Mouse (Mus musculus): ENCODE data around the gene Gm21083. TPM values are rescaled to one million over a fixed set of nuclear protein-coding genes. Genes with fewer than 3 reads are reported as not detected.
A peak's percentile ranks its signal among the peaks of the same experiment; 100 is the strongest.
"Not testable (repeated sequence)": the region's sequence is repeated elsewhere in the genome, so short reads cannot be mapped to it uniquely, and the experiment has no call there.

Gene Gm21083
- total RNA-seq, 2 experiments from 2014 or later: not detected

DNA sequence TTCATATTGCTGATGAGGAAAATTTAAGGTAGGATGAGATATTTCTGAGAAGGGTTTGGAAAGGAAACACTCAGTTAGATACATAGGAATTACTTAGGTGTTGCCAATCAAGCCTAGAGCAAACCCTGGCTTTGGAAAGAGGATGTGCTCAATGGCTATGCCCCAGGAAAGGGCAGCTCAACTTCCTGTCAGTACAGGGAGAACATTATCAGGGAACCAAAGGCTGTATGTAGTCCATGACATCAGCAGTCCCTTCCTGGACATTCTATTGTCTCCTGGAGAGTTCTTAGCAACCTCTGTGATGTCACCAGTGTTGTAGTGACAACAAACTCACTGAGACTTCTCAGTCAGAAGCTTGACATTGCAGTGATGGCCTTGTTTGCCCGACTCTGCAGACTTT, 41.6 kb downstream of the Gm21083 start, which contains the start of gene Speer4d:
Gene Speer4d (plus strand): TSS at position 301 of the 400 bp plus-strand sequence.
- not testable (repeated sequence) for DNase-seq (ENCODE audit: low spot score in 2 of 2)

DNA sequence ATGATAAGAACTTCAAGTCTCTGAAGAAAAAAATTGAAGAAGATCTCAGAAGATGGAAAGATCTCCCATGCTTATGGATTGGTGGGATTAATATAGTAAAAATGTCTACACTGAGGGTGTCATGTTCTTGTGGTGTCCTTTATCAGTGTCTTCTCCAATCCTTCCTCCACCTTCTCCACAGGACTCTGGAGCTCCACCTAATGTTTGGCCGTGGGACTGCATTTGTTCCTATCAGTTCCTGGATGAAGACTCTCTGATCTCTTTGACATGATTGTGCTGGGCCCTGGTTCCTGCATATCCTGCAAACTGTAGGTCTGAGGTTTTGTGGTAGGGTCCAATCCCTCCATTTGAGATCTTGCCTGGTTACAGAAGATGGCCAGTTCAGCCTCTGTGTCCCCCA, 51.0 kb downstream of the Gm21083 start:
- DNase-seq (ENCODE audit: low spot score in 2 of 2): peak in 1 of 2 experiments; percentile 35

DNA sequence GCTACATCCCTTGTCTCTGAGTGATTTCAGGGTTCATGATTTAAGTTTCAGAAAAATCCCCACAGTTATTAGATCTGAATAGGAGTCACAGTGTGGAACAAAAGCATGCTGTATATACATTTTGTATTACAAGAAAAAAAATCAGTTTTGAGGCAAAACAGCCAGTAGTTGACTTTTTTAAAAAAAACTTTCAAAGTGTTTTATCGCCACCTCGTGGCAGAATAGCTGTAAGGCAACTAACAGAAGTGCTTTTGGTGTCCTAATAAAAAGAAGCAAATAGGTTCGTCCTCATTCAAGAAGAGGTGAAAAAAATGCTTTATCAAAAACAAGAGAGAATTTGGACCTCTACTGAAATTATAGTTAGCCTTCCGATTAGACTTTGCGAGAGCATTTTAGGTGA, 52.9 kb downstream of the Gm21083 start:
- peak in 1 of 2 experiments; percentile 42 for DNase-seq (ENCODE audit: low spot score in 2 of 2)

Other genes starting within 250 kb of the Gm21083 start
- not detected for gene Gm21149, start 100.8 kb upstream of the Gm21083 start, total RNA-seq (2021)
- gene Gm21190, start 48.1 kb upstream of the Gm21083 start, total RNA-seq (2021): not detected
- not detected for gene Speer4d, start 41.7 kb downstream of the Gm21083 start, total RNA-seq (2021)
- not detected for gene 4930572O03Rik, start 79.7 kb downstream of the Gm21083 start, total RNA-seq (2021)
- gene Speer4c, start 136.9 kb downstream of the Gm21083 start, total RNA-seq (2021): not detected